Mouse (Mus musculus): Measurements from ENCODE around the gene Pomt2. TPM values are rescaled to one million over a fixed set of nuclear protein-coding genes. Genes with fewer than 3 reads are reported as not detected.

Gene Pomt2
- polyA plus RNA-seq, 1 experiment from 2014 or later = 14.6 TPM

DNA sequence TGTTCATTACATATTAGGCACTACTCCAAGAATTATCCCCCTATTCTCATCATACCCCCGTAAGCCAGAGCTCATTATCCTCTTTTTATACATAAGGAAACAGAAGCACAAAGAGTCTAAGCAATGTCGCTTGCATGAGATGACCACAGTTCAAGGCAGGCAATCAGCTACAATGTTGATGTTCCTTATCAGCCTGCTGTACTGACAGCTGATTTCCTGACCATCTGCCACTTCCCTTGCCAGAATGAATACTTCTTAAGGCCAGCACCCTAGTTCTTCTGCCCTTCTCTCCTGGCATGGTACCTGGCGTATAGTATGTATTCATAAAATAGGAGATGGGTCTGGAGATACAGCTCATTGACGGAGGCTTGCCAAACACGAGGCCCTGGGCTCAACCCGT lies 15.6 kb downstream of the Pomt2 start:
- Histone ChIP-seq H3K4me3 (replicated peaks; ENCODE audit: low read depth, low read length) (no peak overlapping the region), H3K9me3 (replicated peaks; ENCODE audit: low read length) (no peaks in the 10 kb centered on the region), H3K4me1 (replicated peaks; ENCODE audit: insufficient read depth, low read length) (no peaks in the 10 kb centered on the region), H3K4me2 (ENCODE audit: low read length) (no peak overlapping the region), H3K9ac (ENCODE audit: low read depth, low read length) (no peak overlapping the region), H3K27ac (no peak overlapping the region), H3K36me3 (ENCODE audit: insufficient read depth, low read length) (peaks cover 14% of the 10 kb centered on the region), H3K27me3 (ENCODE audit: insufficient read depth, low read length) (no peaks in the 10 kb centered on the region)
- no peak for DNase-seq (ENCODE audit: low spot score)
- no peak for ATAC-seq (replicated peaks; ENCODE audit: low FRiP score, low read depth)
- no peak for TF ChIP-seq CTCF (IDR thresholded peaks at IDR 0.05; ENCODE audit: low read depth)
- WGBS = 83% methylated on average over 6 of the region's 6 CpGs

GRCm38 (mm10) chr12:87131619-87132018 lies 16.1 kb downstream of the Pomt2 start:
- no peaks in the 10 kb centered on the region for H3K27me3 ChIP-seq (ENCODE audit: insufficient read depth, low read length)
- TF ChIP-seq CTCF (IDR thresholded peaks at IDR 0.05; ENCODE audit: low read depth) = peak; percentile 72
- DNase-seq (ENCODE audit: low spot score) (peak; percentile 61), ATAC-seq (replicated peaks; ENCODE audit: low FRiP score, low read depth) (no peak)
- peaks cover 14% of the 10 kb centered on the region for H3K36me3 ChIP-seq (ENCODE audit: insufficient read depth, low read length)
- H3K4me3 ChIP-seq (replicated peaks; ENCODE audit: low read depth, low read length) = no peak overlapping the region
- no peaks in the 10 kb centered on the region for H3K4me1 ChIP-seq (replicated peaks; ENCODE audit: insufficient read depth, low read length)
- H3K9me3 ChIP-seq (replicated peaks; ENCODE audit: low read length) = no peaks in the 10 kb centered on the region
- no peak overlapping the region for H3K9ac ChIP-seq (ENCODE audit: low read depth, low read length)
- H3K4me2 ChIP-seq (ENCODE audit: low read length) = no peak overlapping the region
- WGBS = 69% methylated on average over 3 of the region's 3 CpGs
- no peak overlapping the region for H3K27ac ChIP-seq

DNA sequence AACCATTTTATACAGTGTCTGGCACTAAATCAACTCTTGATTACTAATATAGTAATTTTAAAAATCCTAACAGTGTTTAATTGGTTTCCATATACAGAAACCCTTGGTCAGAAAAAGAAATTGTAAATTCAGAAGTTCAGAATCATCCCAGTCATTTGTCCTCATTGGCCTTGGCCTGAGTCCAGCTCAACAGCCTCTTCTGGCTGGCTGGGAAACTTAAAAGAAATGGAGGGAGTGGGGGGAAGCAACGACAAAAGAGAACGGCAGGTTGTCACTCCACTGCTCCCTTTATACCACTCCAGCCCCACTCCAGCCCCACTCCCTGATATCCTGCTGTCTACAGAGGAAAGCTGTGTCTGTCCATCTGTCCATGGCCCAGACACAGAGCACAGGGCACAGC lies 16.6 kb downstream of the Pomt2 start:
- no peak for DNase-seq (ENCODE audit: low spot score)
- 73% methylated on average over 2 of the region's 2 CpGs for WGBS

DNA sequence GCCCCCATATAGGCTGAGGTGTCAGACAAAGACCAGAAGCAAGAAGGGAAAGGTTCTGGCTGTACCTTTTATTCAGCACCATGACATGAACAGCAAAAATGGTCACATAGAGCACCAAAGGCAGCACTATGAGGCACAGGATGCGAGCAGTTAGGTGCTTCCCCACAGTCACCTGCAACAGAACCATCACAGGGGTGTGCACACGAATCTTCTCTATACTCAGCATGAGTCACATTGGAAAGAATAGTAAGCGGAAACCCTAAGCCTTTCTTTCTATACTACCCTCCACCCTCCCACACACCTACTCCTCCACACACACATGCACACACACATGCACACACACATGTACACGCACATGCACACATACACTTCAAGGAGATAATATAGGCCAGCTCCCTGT lies 17.5 kb downstream of the Pomt2 start:
- peaks cover 14% of the 10 kb centered on the region for H3K36me3 ChIP-seq (ENCODE audit: insufficient read depth, low read length)
- H3K4me3 ChIP-seq (replicated peaks; ENCODE audit: low read depth, low read length) = no peak overlapping the region
- H3K27me3 ChIP-seq (ENCODE audit: insufficient read depth, low read length) = no peaks in the 10 kb centered on the region
- no peaks in the 10 kb centered on the region for H3K4me1 ChIP-seq (replicated peaks; ENCODE audit: insufficient read depth, low read length)
- no peak overlapping the region for H3K4me2 ChIP-seq (ENCODE audit: low read length)
- DNase-seq (ENCODE audit: low spot score) (no peak), ATAC-seq (replicated peaks; ENCODE audit: low FRiP score, low read depth) (no peak)
- H3K9me3 ChIP-seq (replicated peaks; ENCODE audit: low read length) = no peaks in the 10 kb centered on the region
- no peak overlapping the region for H3K9ac ChIP-seq (ENCODE audit: low read depth, low read length)
- no peak overlapping the region for H3K27ac ChIP-seq
- TF ChIP-seq CTCF (IDR thresholded peaks at IDR 0.05; ENCODE audit: low read depth) = no peak
- WGBS = 87% methylated on average over 4 of the region's 4 CpGs

More for the DNA sequence above, 16.6 kb downstream of the Pomt2 start:
- no peak for ATAC-seq (replicated peaks; ENCODE audit: low FRiP score, low read depth)
- H3K9me3 ChIP-seq (replicated peaks; ENCODE audit: low read length) = no peaks in the 10 kb centered on the region
- TF ChIP-seq CTCF (IDR thresholded peaks at IDR 0.05; ENCODE audit: low read depth) = no peak
- no peak overlapping the region for H3K4me2 ChIP-seq (ENCODE audit: low read length)
- peaks cover 14% of the 10 kb centered on the region for H3K36me3 ChIP-seq (ENCODE audit: insufficient read depth, low read length)
- H3K4me1 ChIP-seq (replicated peaks; ENCODE audit: insufficient read depth, low read length) = no peaks in the 10 kb centered on the region
- no peak overlapping the region for H3K9ac ChIP-seq (ENCODE audit: low read depth, low read length)
- no peak overlapping the region for H3K4me3 ChIP-seq (replicated peaks; ENCODE audit: low read depth, low read length)
- H3K27me3 ChIP-seq (ENCODE audit: insufficient read depth, low read length) = no peaks in the 10 kb centered on the region
- H3K27ac ChIP-seq = no peak overlapping the region

- Histone ChIP-seq H3K4me2 (ENCODE audit: low read length) (no peak overlapping the region), H3K9me3 (replicated peaks; ENCODE audit: low read length) (no peaks in the 10 kb centered on the region), H3K4me1 (replicated peaks; ENCODE audit: insufficient read depth, low read length) (no peaks in the 10 kb centered on the region), H3K36me3 (ENCODE audit: insufficient read depth, low read length) (peaks cover 13% of the 10 kb centered on the region; the same call in 1 of the 2 replicates), H3K27me3 (ENCODE audit: insufficient read depth, low read length) (no peaks in the 10 kb centered on the region), H3K27ac (no peak overlapping the region), H3K9ac (ENCODE audit: low read depth, low read length) (no peak overlapping the region), H3K4me3 (replicated peaks; ENCODE audit: low read depth, low read length) (no peak overlapping the region)
- WGBS = 53% methylated on average over 4 of the region's 4 CpGs
- no peak for ATAC-seq (replicated peaks; ENCODE audit: low FRiP score, low read depth)
- no peak for DNase-seq (ENCODE audit: low spot score)
- no peak for TF ChIP-seq CTCF (IDR thresholded peaks at IDR 0.05; ENCODE audit: low read depth)
Measured at GRCm38 (mm10) chr12:87127256-87127655, 20.5 kb downstream of the Pomt2 start.

- Histone ChIP-seq H3K27ac (no peak overlapping the region), H3K4me1 (replicated peaks; ENCODE audit: insufficient read depth, low read length) (no peaks in the 10 kb centered on the region), H3K4me3 (replicated peaks; ENCODE audit: low read depth, low read length) (no peak overlapping the region), H3K9me3 (replicated peaks; ENCODE audit: low read length) (no peaks in the 10 kb centered on the region), H3K9ac (ENCODE audit: low read depth, low read length) (no peak overlapping the region), H3K4me2 (ENCODE audit: low read length) (no peak overlapping the region), H3K27me3 (ENCODE audit: insufficient read depth, low read length) (no peaks in the 10 kb centered on the region), H3K36me3 (ENCODE audit: insufficient read depth, low read length) (peaks cover 17% of the 10 kb centered on the region)
- 66% methylated on average over 4 of the region's 4 CpGs for WGBS
- TF ChIP-seq CTCF (IDR thresholded peaks at IDR 0.05; ENCODE audit: low read depth) = no peak
- DNase-seq (ENCODE audit: low spot score) (no peak), ATAC-seq (replicated peaks; ENCODE audit: low FRiP score, low read depth) (no peak)
Measured at GRCm38 (mm10) chr12:87121918-87122589, 25.7 kb downstream of the Pomt2 start.

Measured in kidney, postnatal 0 days (tissue).